Mouse (Mus musculus): ENCODE data around the gene Chd6.

GRCm38 (mm10) chr2:161147656-161148427 is 39.0 kb upstream of the Chd6 start:
- TF ChIP-seq CTCF (conservative IDR thresholded peaks at IDR 0.05 in 1 of 2, IDR thresholded peaks at IDR 0.05 in 1 of 2; ENCODE audit: low read depth in 2 of 2, low read length in 2 of 2) = no peak
- no peak for TF ChIP-seq TCF12 (IDR thresholded peaks at IDR 0.05; ENCODE audit: low read depth, low read length)
- no peak for TF ChIP-seq KAT2A (IDR thresholded peaks at IDR 0.05; ENCODE audit: insufficient replicate concordance, low read length)
- TF ChIP-seq POLR2AphosphoS2 (IDR thresholded peaks at IDR 0.05; ENCODE audit: low read depth, low read length) = no peak
- no peak for TF ChIP-seq PAX5 (IDR thresholded peaks at IDR 0.05; ENCODE audit: low read length)
- TF ChIP-seq ELF1 (IDR thresholded peaks at IDR 0.05; ENCODE audit: low read depth, low read length) = no peak
- no peak for TF ChIP-seq NRF1 (IDR thresholded peaks at IDR 0.05; ENCODE audit: low read depth, low read length)
- TF ChIP-seq E2F4 (IDR thresholded peaks at IDR 0.05; ENCODE audit: insufficient replicate concordance, low read depth, low read length) = no peak
- no peak for TF ChIP-seq UBTF (IDR thresholded peaks at IDR 0.05; ENCODE audit: low read depth, low read length)
- no peak for TF ChIP-seq EP300 (IDR thresholded peaks at IDR 0.05; ENCODE audit: low read length)
- TF ChIP-seq POLR2A (IDR thresholded peaks at IDR 0.05; ENCODE audit: low read depth, low read length) = no peak
- no peak for TF ChIP-seq SIN3A (IDR thresholded peaks at IDR 0.05; ENCODE audit: low read length)
